ENCODE assay signal across 24 mouse cellular contexts in genomic region chr2:166025943-166026342, GRCm38 (mm10).
"Had no signal": no experiment of that assay in that cellular context is flagged by ENCODE, and none has a peak within 500 bp of the region (broad histone marks: within the 10 kb centered on the region; RNA-seq: fewer than 3 reads in every experiment).

No protein-coding gene starts in this region.

- H3K4me3 ChIP-seq: heart, adult 2 months; heart, embryonic 13.5 days; heart, embryonic 15.5 days; hindbrain, embryonic 10.5 days; hindbrain, embryonic 12.5 days; intestine, embryonic 15.5 days; layer of hippocampus, adult 2 months; left cerebral cortex, adult 2 months; limb, embryonic 10.5 days; limb, embryonic 12.5 days; liver, embryonic 13.5 days had no signal

- H3K36me3 ChIP-seq: heart, embryonic 13.5 days; heart, embryonic 15.5 days; hindbrain, embryonic 10.5 days; hindbrain, embryonic 12.5 days; intestine, embryonic 15.5 days; limb, embryonic 10.5 days; limb, embryonic 12.5 days; liver, embryonic 13.5 days had no signal

- H3K4me2 ChIP-seq: heart, embryonic 11.5 days; heart, embryonic 13.5 days; heart, embryonic 15.5 days; hindbrain, embryonic 12.5 days; hindbrain, embryonic 14.5 days; intestine, embryonic 15.5 days; limb, embryonic 12.5 days; liver, embryonic 11.5 days; liver, embryonic 13.5 days had no signal

- DNase-seq: gastrocnemius, postnatal 14 days; heart, adult 2 months; heart, postnatal 14 days; heart, postnatal 4 days; kidney, adult 18-20 months; kidney, postnatal 14 days; kidney, postnatal 4 days; liver; liver, embryonic 13.5 days had no signal

- H3K27me3 ChIP-seq: heart, embryonic 13.5 days; heart, embryonic 15.5 days; hindbrain, embryonic 12.5 days; intestine, embryonic 15.5 days; limb, embryonic 12.5 days; liver, embryonic 13.5 days had no signal

- H3K27ac ChIP-seq: heart, adult 2 months; heart, embryonic 13.5 days; heart, embryonic 15.5 days; hindbrain, embryonic 10.5 days; hindbrain, embryonic 12.5 days; hindbrain, embryonic 14.5 days; intestine, embryonic 15.5 days; layer of hippocampus, adult 2 months; left cerebral cortex, adult 2 months; limb, embryonic 10.5 days; limb, embryonic 12.5 days; liver, embryonic 13.5 days had no signal

- H3K9me3 ChIP-seq: heart, embryonic 13.5 days; heart, embryonic 15.5 days; hindbrain, embryonic 10.5 days; hindbrain, embryonic 12.5 days; intestine, embryonic 15.5 days; limb, embryonic 10.5 days; limb, embryonic 12.5 days; liver, embryonic 13.5 days had no signal

- H3K9ac ChIP-seq: heart, embryonic 13.5 days; heart, embryonic 15.5 days; hindbrain, embryonic 12.5 days; hindbrain, embryonic 14.5 days; intestine, embryonic 15.5 days; limb, embryonic 12.5 days; liver, embryonic 13.5 days had no signal

- ATAC-seq: hindbrain, embryonic 16.5 days; inflammation-experienced regulatory T-cells, adult 6 months; intestine, embryonic 15.5 days; intestine, postnatal 0 days had no signal
